Mouse (Mus musculus): ENCODE results near the gene Cpne4.

The Cpne4 gene

GRCm38 (mm10) chr9:104546986-104547385 is at the start of gene Cpne4:
Gene Cpne4 (plus strand): TSS chr9:104547286.
- DNase-seq (ENCODE audit: low read depth, low spot score) = no peak

GRCm38 (mm10) chr9:104515187-104515586 is 31.9 kb upstream of the Cpne4 start:
- DNase-seq (ENCODE audit: low read depth, low spot score) = no peak

- peak; percentile 0 for DNase-seq (ENCODE audit: low read depth, low spot score)
Observed at GRCm38 (mm10) chr9:104535508-104535907, 11.6 kb upstream of the Cpne4 start.

GRCm38 (mm10) chr9:104565815-104566214 is 18.7 kb downstream of the Cpne4 start:
- DNase-seq (ENCODE audit: low read depth, low spot score) = no peak

GRCm38 (mm10) chr9:104566468-104566867 is 19.4 kb downstream of the Cpne4 start:
- DNase-seq (ENCODE audit: low read depth, low spot score) = no peak

- no peak for DNase-seq (ENCODE audit: low read depth, low spot score)
Observed at GRCm38 (mm10) chr9:104567096-104567495, 20.0 kb downstream of the Cpne4 start.

GRCm38 (mm10) chr9:104569480-104570167 is 22.5 kb downstream of the Cpne4 start:
- peak; percentile 80 for DNase-seq (ENCODE audit: low read depth, low spot score)

GRCm38 (mm10) chr9:104572856-104573255 is 25.8 kb downstream of the Cpne4 start:
- no peak for DNase-seq (ENCODE audit: low read depth, low spot score)

- peak; percentile 68 for DNase-seq (ENCODE audit: low read depth, low spot score)
Observed at GRCm38 (mm10) chr9:104574476-104574875, 27.4 kb downstream of the Cpne4 start.

GRCm38 (mm10) chr9:104581921-104582624 is 35.0 kb downstream of the Cpne4 start:
- DNase-seq (ENCODE audit: low read depth, low spot score) = no peak

GRCm38 (mm10) chr9:104582675-104583074 is 35.6 kb downstream of the Cpne4 start:
- peak; percentile 6 for DNase-seq (ENCODE audit: low read depth, low spot score)

GRCm38 (mm10) chr9:104594550-104594949 is 47.5 kb downstream of the Cpne4 start:
- no peak for DNase-seq (ENCODE audit: low read depth, low spot score)

GRCm38 (mm10) chr9:104594979-104595378 is 47.9 kb downstream of the Cpne4 start:
- DNase-seq (ENCODE audit: low read depth, low spot score) = no peak

- DNase-seq (ENCODE audit: low read depth, low spot score) = peak; percentile 40
Observed at GRCm38 (mm10) chr9:104612523-104612922, 65.4 kb downstream of the Cpne4 start.

- no peak for DNase-seq (ENCODE audit: low read depth, low spot score)
Observed at GRCm38 (mm10) chr9:104616691-104617090, 69.6 kb downstream of the Cpne4 start.

GRCm38 (mm10) chr9:104623564-104623963 is 76.5 kb downstream of the Cpne4 start:
- DNase-seq (ENCODE audit: low read depth, low spot score) = no peak

- DNase-seq (ENCODE audit: low read depth, low spot score) = no peak
Observed at GRCm38 (mm10) chr9:104627816-104628215, 80.7 kb downstream of the Cpne4 start.

GRCm38 (mm10) chr9:104629282-104629681 is 82.2 kb downstream of the Cpne4 start:
- no peak for DNase-seq (ENCODE audit: low read depth, low spot score)

- no peak for DNase-seq (ENCODE audit: low read depth, low spot score)
Observed at GRCm38 (mm10) chr9:104646348-104646994, 99.4 kb downstream of the Cpne4 start.

- no peak for DNase-seq (ENCODE audit: low read depth, low spot score)
Observed at GRCm38 (mm10) chr9:104652691-104653261, 105.7 kb downstream of the Cpne4 start.

GRCm38 (mm10) chr9:104659758-104660157 is 112.7 kb downstream of the Cpne4 start:
- no peak for DNase-seq (ENCODE audit: low read depth, low spot score)

- DNase-seq (ENCODE audit: low read depth, low spot score) = no peak
Observed at GRCm38 (mm10) chr9:104676665-104677064, 129.6 kb downstream of the Cpne4 start.
